Mouse (Mus musculus) 3134 (cell line): ENCODE measurements at regions not wholly inside any gene's neighbourhood (a gene's known extent, or its start where the extent isn't known, plus 50 kb on each side); places are given as distances from the start of the nearest gene placed in this dataset.
"Not testable (repeated sequence)": the region's sequence is repeated elsewhere in the genome, so short reads cannot be mapped to it uniquely, and the experiment has no call there.

ENCODE experiments used
- DNase-seq: peaks from one replicate; pipeline ENCODE4 v3.0.0-alpha.2; 2011; ENCODE audit warnings: low spot score; ENCODE audit not compliant: insufficient read length; ENCODE audit errors: extremely low read depth

- not testable (repeated sequence) for DNase-seq
Observed at GRCm38 (mm10) chr12:119102106-119102505, 135.9 kb upstream of the Abcb5 start.

GRCm38 (mm10) chr12:119099736-119100135 lies 133.5 kb upstream of the Abcb5 start:
- no peak for DNase-seq

- no peak for DNase-seq
Observed at GRCm38 (mm10) chr12:119097814-119098213, 131.6 kb upstream of the Abcb5 start.

GRCm38 (mm10) chr12:119094314-119094713 lies 128.1 kb upstream of the Abcb5 start:
- DNase-seq, result no peak

GRCm38 (mm10) chr12:119093402-119093801 lies 127.2 kb upstream of the Abcb5 start:
- no peak for DNase-seq

- no peak for DNase-seq
Observed at GRCm38 (mm10) chr12:119089292-119089691, 123.1 kb upstream of the Abcb5 start.

- no peak for DNase-seq
Observed at GRCm38 (mm10) chr12:119088666-119089065, 122.4 kb upstream of the Abcb5 start.

- DNase-seq, result no peak
Observed at GRCm38 (mm10) chr12:119084814-119085213, 118.6 kb upstream of the Abcb5 start.

- no peak for DNase-seq
Observed at GRCm38 (mm10) chr12:119082781-119083180, 116.6 kb upstream of the Abcb5 start.

- no peak for DNase-seq
Observed at GRCm38 (mm10) chr12:119075825-119076224, 109.6 kb upstream of the Abcb5 start.

- DNase-seq, result no peak
Observed at GRCm38 (mm10) chr12:119074742-119075478, 108.7 kb upstream of the Abcb5 start.

GRCm38 (mm10) chr12:119074147-119074546 lies 107.9 kb upstream of the Abcb5 start:
- DNase-seq, result no peak

GRCm38 (mm10) chr12:119070963-119071362 lies 104.7 kb upstream of the Abcb5 start:
- DNase-seq, result no peak

GRCm38 (mm10) chr12:119070446-119070845 lies 104.2 kb upstream of the Abcb5 start:
- DNase-seq, result peak; percentile 24

- no peak for DNase-seq
Observed at GRCm38 (mm10) chr12:119069747-119070146, 103.5 kb upstream of the Abcb5 start.

GRCm38 (mm10) chr12:119068079-119068478 lies 101.9 kb upstream of the Abcb5 start:
- no peak for DNase-seq

GRCm38 (mm10) chr12:119062931-119063330 lies 96.7 kb upstream of the Abcb5 start:
- no peak for DNase-seq

- no peak for DNase-seq
Observed at GRCm38 (mm10) chr12:119062490-119062889, 96.3 kb upstream of the Abcb5 start.

GRCm38 (mm10) chr12:119054560-119054959 lies 88.3 kb upstream of the Abcb5 start:
- no peak for DNase-seq

GRCm38 (mm10) chr12:119051692-119052379 lies 85.6 kb upstream of the Abcb5 start:
- DNase-seq, result no peak

GRCm38 (mm10) chr12:119038306-119038705 lies 72.1 kb upstream of the Abcb5 start:
- no peak for DNase-seq

- no peak for DNase-seq
Observed at GRCm38 (mm10) chr12:119034828-119035227, 68.6 kb upstream of the Abcb5 start.
